8 mouse cellular contexts compared by ENCODE assay signal in the genomic region with DNA sequence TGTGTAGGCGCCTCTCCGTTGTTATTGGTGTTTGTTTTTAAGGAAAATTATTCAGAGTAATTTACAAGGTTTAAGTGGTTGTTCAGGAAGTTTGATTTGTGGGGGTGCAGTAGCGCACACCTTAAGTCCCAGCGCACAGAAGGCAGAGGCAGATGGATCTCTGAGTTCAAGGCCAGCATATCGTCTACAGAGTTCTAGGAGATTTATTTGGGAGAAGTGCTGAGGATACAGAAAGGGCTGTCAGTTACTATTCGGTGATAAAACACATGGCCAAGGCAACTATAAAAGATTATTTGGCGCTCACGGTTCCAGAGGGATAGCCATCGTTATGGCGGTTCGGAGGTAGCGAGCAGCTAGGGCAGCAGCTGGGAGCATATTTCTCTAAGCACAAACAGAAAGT. TPM values are rescaled to one million over a fixed set of nuclear protein-coding genes. Genes with fewer than 3 reads are reported as not detected.
DNase-seq lines count a peak whose midpoint lies in the region; ATAC-seq and TF ChIP-seq lines count a peak whose summit lies in the region.

No protein-coding gene starts in this region.

- peaks cover 3% of the 10 kb centered on the region for H3K36me3 ChIP-seq in lung, embryonic 16.5 days (ENCODE audit: control insufficient read depth, insufficient read depth, low read length)
- H3K36me3 ChIP-seq in hindbrain, embryonic 15.5 days = peaks cover 19% of the 10 kb centered on the region
- 0 out of 2 replicates have a peak, but pooled peaks cover 3% of the 10 kb centered on the region for H3K36me3 ChIP-seq in midbrain, postnatal 0 days (ENCODE audit: insufficient read depth, low read length)

- H3K4me3 ChIP-seq in lung, embryonic 16.5 days (ENCODE audit: low read length) = peak overlapping the region; percentile 76
- peak overlapping the region; percentile 87 for H3K4me3 ChIP-seq in hindbrain, embryonic 15.5 days
- peak overlapping the region; percentile 78 for H3K4me3 ChIP-seq in midbrain, postnatal 0 days (ENCODE audit: low read depth, low read length)

- no peak for TF ChIP-seq CTCF in midbrain, postnatal 0 days (IDR thresholded peaks at IDR 0.05)

- H3K4me2 ChIP-seq in lung, embryonic 16.5 days (ENCODE audit: low read depth, low read length) = peak overlapping the region; percentile 73
- peak overlapping the region; percentile 69 for H3K4me2 ChIP-seq in hindbrain, embryonic 15.5 days
- H3K4me2 ChIP-seq in midbrain, postnatal 0 days (ENCODE audit: low read depth, low read length, poor library complexity, severe bottlenecking) = peak overlapping the region; percentile 64

- peak overlapping the region; percentile 88 for H3K27ac ChIP-seq in lung, embryonic 16.5 days (ENCODE audit: low read length)
- H3K27ac ChIP-seq in hindbrain, embryonic 15.5 days (replicated peaks) = peak overlapping the region; percentile 79
- H3K27ac ChIP-seq in midbrain, postnatal 0 days (ENCODE audit: low read depth, low read length) = no peak overlapping the region

- peak overlapping the region; percentile 67 for H3K9ac ChIP-seq in lung, embryonic 16.5 days (ENCODE audit: low read length)
- peak overlapping the region; percentile 81 for H3K9ac ChIP-seq in hindbrain, embryonic 15.5 days
- H3K9ac ChIP-seq in midbrain, postnatal 0 days (replicated peaks; ENCODE audit: low read length, poor library complexity, severe bottlenecking) = 0 out of 2 replicates have a peak overlapping the region, but pooled peaks have one; percentile 48

- ATAC-seq in lung, embryonic 16.5 days (ENCODE audit: low read depth) = no peak
- ATAC-seq in hindbrain, embryonic 15.5 days (ENCODE audit: low FRiP score, low read depth) = no peak
- ATAC-seq in midbrain, postnatal 0 days (ENCODE audit: low FRiP score) = no peak

- no peaks in the 10 kb centered on the region for H3K9me3 ChIP-seq in lung, embryonic 16.5 days (ENCODE audit: control insufficient read depth, low read length)
- no peaks in the 10 kb centered on the region for H3K9me3 ChIP-seq in hindbrain, embryonic 15.5 days
- H3K9me3 ChIP-seq in midbrain, postnatal 0 days (ENCODE audit: low read length) = no peaks in the 10 kb centered on the region

- H3K4me1 ChIP-seq in lung, embryonic 16.5 days (replicated peaks; ENCODE audit: control insufficient read depth, insufficient read depth, low read length) = peaks cover 10% of the 10 kb centered on the region
- peaks cover 23% of the 10 kb centered on the region for H3K4me1 ChIP-seq in hindbrain, embryonic 15.5 days (replicated peaks)
- H3K4me1 ChIP-seq in midbrain, postnatal 0 days (ENCODE audit: insufficient read depth, low read length) = 0 out of 2 replicates have a peak, but pooled peaks cover 3% of the 10 kb centered on the region

- DNase-seq in lung, adult 18-20 months = no peak
- DNase-seq in embryo, embryonic 10.5 days (ENCODE audit: low spot score) = peak; percentile 29
- no peak for DNase-seq in midbrain, postnatal 0 days (ENCODE audit: low spot score)
- DNase-seq in left cerebral cortex, adult 18-20 months (ENCODE audit: low spot score in 2 of 2) = no peak
- no peak for DNase-seq in ovary, postnatal 36 days (ENCODE audit: low spot score)
- DNase-seq in thymus, adult 18-20 months = no peak

- no peaks in the 10 kb centered on the region for H3K27me3 ChIP-seq in lung, embryonic 16.5 days (ENCODE audit: control insufficient read depth, insufficient read depth, low read depth, low read length)
- no peaks in the 10 kb centered on the region for H3K27me3 ChIP-seq in hindbrain, embryonic 15.5 days
- no peaks in the 10 kb centered on the region for H3K27me3 ChIP-seq in midbrain, postnatal 0 days (ENCODE audit: insufficient read depth, low read length)

- WGBS in lung, embryonic 16.5 days = 11% methylated on average over 12 of the region's 12 CpGs
- WGBS in hindbrain, embryonic 15.5 days = 15% methylated on average over 12 of the region's 12 CpGs
- WGBS in midbrain, postnatal 0 days = 16% methylated on average over 12 of the region's 12 CpGs

RNA-seq across cellular contexts. Expression of a gene that starts 0.5 kb away (rescaled TPM):
- 106 and 121 TPM in 2 replicates for polyA plus RNA-seq in lung, embryonic 16.5 days (2015; fragmentation: Nextera tagmentation; extraction: Ambion mirVana)
- 54.4 and 67.4 TPM in 2 replicates for polyA plus RNA-seq in hindbrain, embryonic 15.5 days (2015; fragmentation: Nextera tagmentation; extraction: Ambion mirVana)
- total RNA-seq in midbrain, postnatal 0 days (2014; rRNA removed) = 11.9 and 17.4 TPM in 2 replicates
- polyA plus RNA-seq in midbrain, postnatal 0 days (2015; fragmentation: Nextera tagmentation; extraction: Ambion mirVana) = 43.1 and 45.7 TPM in 2 replicates
- total RNA-seq in left cerebral cortex, adult 18-20 months (2021) = 10 to 100 TPM; 28.7 to 33.3 TPM

RNA-seq across cellular contexts. Expression of a gene that starts 1.0 kb away (rescaled TPM):
- 30.5 and 33.0 TPM in 2 replicates for polyA plus RNA-seq in lung, embryonic 16.5 days (2015; fragmentation: Nextera tagmentation; extraction: Ambion mirVana)
- 41.0 and 44.9 TPM in 2 replicates for polyA plus RNA-seq in hindbrain, embryonic 15.5 days (2015; fragmentation: Nextera tagmentation; extraction: Ambion mirVana)
- 25.6 and 36.3 TPM in 2 replicates for total RNA-seq in midbrain, postnatal 0 days (2014; rRNA removed)
- polyA plus RNA-seq in midbrain, postnatal 0 days (2015; fragmentation: Nextera tagmentation; extraction: Ambion mirVana) = 29.4 and 32.7 TPM in 2 replicates
- 10 to 100 TPM; 30.0 to 31.9 TPM for total RNA-seq in left cerebral cortex, adult 18-20 months (2021)
